Mouse (Mus musculus) cortical plate, adult 2 months (tissue): ENCODE results near the gene Snx29.

Experiments
- CTCF ChIP-seq: fragments of 200-500 bp; IDR thresholded peaks from 2 replicates; pipeline ENCODE4 v1.5.1; 2011; ENCODE audit warnings: mild to moderate bottlenecking, control low read depth, low read length; ENCODE audit not compliant: insufficient read depth; ENCODE audit errors: extremely low read depth
- POLR2A ChIP-seq: fragments of 200-500 bp; IDR thresholded peaks from 2 replicates; pipeline ENCODE4 v1.6.1; 2011; ENCODE audit warnings: mild to moderate bottlenecking, low read length, control low read depth; ENCODE audit not compliant: insufficient read depth; ENCODE audit errors: extremely low read depth

GRCm38 (mm10) chr16:11755281-11756066 lies 432.8 kb downstream of the Snx29 start:
- TF ChIP-seq POLR2A (no peak), CTCF (peak; percentile 50; the same call in 1 of the 2 replicates)
